Comparison of ENCODE assay signal across 8 mouse cellular contexts in genomic region chr12:71040462-71040861, GRCm38 (mm10). TPM values are rescaled to one million over a fixed set of nuclear protein-coding genes. Genes with fewer than 3 reads are reported as not detected.
DNase-seq lines count a peak whose midpoint lies in the region; ATAC-seq lines count a peak whose summit lies in the region.

No protein-coding gene starts in this region.

- no peak overlapping the region for H3K4me2 ChIP-seq in heart, embryonic 11.5 days

- ATAC-seq in heart, embryonic 11.5 days (replicated peaks; ENCODE audit: insufficient number of reproducible peaks, low FRiP score, low TSS enrichment): no peak

- no peaks in the 10 kb centered on the region for H3K4me1 ChIP-seq in heart, embryonic 11.5 days (ENCODE audit: control insufficient read depth, insufficient read depth, low read length)

- H3K4me3 ChIP-seq in heart, embryonic 11.5 days (ENCODE audit: low read depth, low read length): no peak overlapping the region

- H3K36me3 ChIP-seq in heart, embryonic 11.5 days (ENCODE audit: control insufficient read depth, insufficient read depth, low read length): peaks cover 24% of the 10 kb centered on the region

- WGBS in heart, embryonic 11.5 days (ENCODE audit: insufficient replicate concordance): 83% methylated on average over 7 of the region's 7 CpGs

- no peaks in the 10 kb centered on the region for H3K9me3 ChIP-seq in heart, embryonic 11.5 days (replicated peaks; ENCODE audit: control insufficient read depth, low read length)

- no peak overlapping the region for H3K9ac ChIP-seq in heart, embryonic 11.5 days (ENCODE audit: low read depth, low read length)

- no peak overlapping the region for H3K27ac ChIP-seq in heart, embryonic 11.5 days (ENCODE audit: low read depth, low read length)

- H3K27me3 ChIP-seq in heart, embryonic 11.5 days (ENCODE audit: control insufficient read depth, insufficient read depth, low read length): no peaks in the 10 kb centered on the region

- peak; percentile 98 for DNase-seq in heart, adult 11 months
- DNase-seq in R1 (ENCODE audit: low read depth, low spot score) (peak; percentile 55), adipocyte (ENCODE audit: low spot score) (no peak)
- peak; percentile 70 for DNase-seq in kidney, adult 9 months
- DNase-seq in skeletal muscle tissue, adult 2 months (ENCODE audit: low read depth, low spot score): peak; percentile 30
- DNase-seq in embryo, embryonic 10.5 days (ENCODE audit: low spot score): no peak
- DNase-seq in retina, embryonic 14.5 days (ENCODE audit: low spot score): no peak

RNA-seq across cellular contexts. Expression of gene Arid4a, which starts 24.7 kb away (rescaled TPM):
- polyA plus RNA-seq in heart, embryonic 11.5 days (2014; fragmentation: Nextera tagmentation; extraction: Ambion mirVana): 27.1 and 28.8 TPM in 2 replicates

Comparison
In these comparisons a context has a peak if more than half of its experiments do, and no peak if none do; other contexts are left out.
1. DNase-seq: peak in heart, adult 11 months (single experiment), R1 (single experiment), kidney, adult 9 months (single experiment) and skeletal muscle tissue, adult 2 months (single experiment); none in embryo, embryonic 10.5 days (single experiment), retina, embryonic 14.5 days (single experiment) and adipocyte (single experiment).